Mouse (Mus musculus): Measurements from ENCODE around the gene Tmprss3.

Tmprss3 gene

GRCm38 (mm10) chr17:31133776-31134175, 65.0 kb downstream of the Tmprss3 start:
- no peak for DNase-seq

GRCm38 (mm10) chr17:31131269-31131821, 67.4 kb downstream of the Tmprss3 start:
- DNase-seq = no peak

- DNase-seq = no peak
Observed at GRCm38 (mm10) chr17:31129452-31129851, 69.3 kb downstream of the Tmprss3 start, which contains the start of gene Tff3. Gene Tff3, minus strand, starts transcription at chr17:31129646.
